In the genomic region with DNA sequence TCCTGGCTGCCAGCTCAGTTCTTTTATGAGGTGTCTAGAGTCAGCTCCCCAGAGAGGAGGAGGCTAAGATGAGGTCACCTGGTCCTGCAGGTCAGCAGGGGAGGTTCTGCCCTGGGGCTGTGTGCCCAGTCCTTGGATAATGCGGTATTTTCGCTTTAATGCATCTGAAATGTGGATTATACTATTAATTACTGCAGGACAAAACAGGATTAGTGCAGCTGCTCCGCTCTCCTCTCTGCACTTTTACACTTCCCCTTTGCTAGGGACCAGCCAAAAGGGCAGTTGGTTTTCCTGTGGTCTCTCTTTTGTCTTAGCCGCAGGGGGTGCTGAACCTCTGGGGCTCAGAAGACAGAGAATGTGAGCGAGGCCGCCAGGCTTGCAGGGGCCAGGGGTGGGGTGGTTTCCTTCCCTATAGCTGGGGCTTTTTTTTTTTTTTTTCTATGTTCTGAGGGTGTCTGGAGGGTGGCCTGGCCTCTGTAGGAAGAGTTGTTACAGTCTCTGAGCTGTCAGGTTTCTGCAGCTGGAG, we compare ENCODE assay signal across 9 mouse cellular contexts.
DNase-seq lines count a peak whose midpoint lies in the region; ATAC-seq and TF ChIP-seq lines count a peak whose summit lies in the region.
"Had no signal": no experiment of that assay in that cellular context is flagged by ENCODE, and none has a peak within 500 bp of the region (broad histone marks: within the 10 kb centered on the region; RNA-seq: fewer than 3 reads in every experiment).

No protein-coding gene starts in this region.

- H3K9me3 ChIP-seq in limb, embryonic 14.5 days (ENCODE audit: control insufficient read depth, low read length): no peaks in the 10 kb centered on the region

- H3K27ac ChIP-seq in limb, embryonic 14.5 days (replicated peaks; ENCODE audit: low read depth, low read length): peak overlapping the region; percentile 15; the same call in 1 of the 2 replicates

- H3K36me3 ChIP-seq in limb, embryonic 14.5 days (ENCODE audit: control insufficient read depth, insufficient read depth, low read length): no peaks in the 10 kb centered on the region; the same call in 1 of the 2 replicates

- no peak for TF ChIP-seq POLR2A in limb, embryonic 14.5 days (IDR thresholded peaks at IDR 0.05; ENCODE audit: borderline replicate concordance, extremely low read depth, insufficient read depth, insufficient read length)

- WGBS in limb, embryonic 14.5 days: 19% methylated on average over 6 of the region's 6 CpGs

- peaks cover 24% of the 10 kb centered on the region for H3K4me1 ChIP-seq in limb, embryonic 14.5 days (ENCODE audit: control insufficient read depth, insufficient read depth, low read length)

- peak overlapping the region; percentile 14; the same call in 1 of the 2 replicates for H3K9ac ChIP-seq in limb, embryonic 14.5 days (ENCODE audit: low read depth, low read length, severe bottlenecking)

- intact Hi-C loops in left cerebral cortex, postnatal 4 days (cut with DNase I): no loop called here
- intact Hi-C loops in gastrocnemius, postnatal 14 days (cut with DNase I; ENCODE audit: low total_unique reads): no loop called here

- no peaks in the 10 kb centered on the region for H3K27me3 ChIP-seq in limb, embryonic 14.5 days (ENCODE audit: control insufficient read depth, insufficient read depth, low read length)

- peak; percentile 56 for ATAC-seq in limb, embryonic 14.5 days (ENCODE audit: low FRiP score, low read depth)

- no peak overlapping the region for H3K4me2 ChIP-seq in limb, embryonic 14.5 days (replicated peaks; ENCODE audit: low read depth, low read length, severe bottlenecking)

- H3K4me3 ChIP-seq in limb, embryonic 14.5 days (replicated peaks; ENCODE audit: low read length): no peak overlapping the region
- H3K4me3 ChIP-seq: erythroblast, embryonic 14.5 days had no signal

- peak; percentile 22 for DNase-seq in left cerebral cortex, postnatal 4 days
- no peak for DNase-seq in left cerebral cortex, adult 18-20 months (ENCODE audit: low spot score in 2 of 2)
- DNase-seq in brain, adult 2 months (ENCODE audit: low read depth, low spot score): peak; percentile 52
- DNase-seq in gastrocnemius, postnatal 14 days: peak; percentile 36
- DNase-seq in limb, embryonic 14.5 days (ENCODE audit: low spot score): no peak
- peak; percentile 25 to 47 for DNase-seq in natural killer cell, adult 2 months (ENCODE audit: low spot score in 2 of 2)
- DNase-seq in urinary bladder, postnatal 10 days (ENCODE audit: low spot score): no peak
- DNase-seq in adrenal gland, adult 18-20 months (ENCODE audit: low spot score in 2 of 2): no peak

Comparison
In these comparisons a context has a peak if more than half of its experiments do, and no peak if none do; other contexts are left out.
1. DNase-seq: peak in left cerebral cortex, postnatal 4 days (single experiment), brain, adult 2 months (single experiment), gastrocnemius, postnatal 14 days (single experiment) and natural killer cell, adult 2 months (2 of 2); none in left cerebral cortex, adult 18-20 months (0 of 2), limb, embryonic 14.5 days (single experiment), urinary bladder, postnatal 10 days (single experiment) and adrenal gland, adult 18-20 months (0 of 2).